Mouse (Mus musculus) midbrain, embryonic 12.5 days (tissue): Measurements from ENCODE around the gene Kif5c. TPM values are rescaled to one million over a fixed set of nuclear protein-coding genes. Genes with fewer than 3 reads are reported as not detected.

Experiments
- ATAC-seq: fragments of 200-750 bp; cut with Nextera tagmentation; 2 replicates; pipeline ENCODE4 v1.8.0; 2017; ENCODE audit warnings: low read depth, moderate TSS enrichment, moderate library complexity; ENCODE audit not compliant: low FRiP score
- H3K27ac ChIP-seq: fragments of 300-500 bp; sonication (generic); replicated peaks from 2 replicates; pipeline ENCODE4 v1.5.1; 2016; ENCODE audit warnings: mild to moderate bottlenecking
- H3K27me3 ChIP-seq: fragments of 300-500 bp; sonication (generic); 2 replicates; pipeline ENCODE4 v1.6.1; 2016; ENCODE audit warnings: mild to moderate bottlenecking
- H3K36me3 ChIP-seq: fragments of 300-500 bp; sonication (generic); 2 replicates; pipeline ENCODE4 v1.6.1; 2016
- H3K4me1 ChIP-seq: fragments of 300-500 bp; sonication (generic); 2 replicates; pipeline ENCODE4 v1.6.1; 2016
- H3K4me2 ChIP-seq: fragments of 300-500 bp; sonication (generic); replicated peaks from 2 replicates; pipeline ENCODE4 v1.6.1; 2016; ENCODE audit warnings: mild to moderate bottlenecking, moderate library complexity
- H3K4me3 ChIP-seq: fragments of 300-500 bp; sonication (generic); 2 replicates; pipeline ENCODE4 v1.5.1; 2016; ENCODE audit warnings: mild to moderate bottlenecking
- H3K9ac ChIP-seq: fragments of 300-500 bp; sonication (generic); replicated peaks from 2 replicates; pipeline ENCODE4 v1.6.1; 2016; ENCODE audit warnings: mild to moderate bottlenecking, moderate library complexity
- H3K9me3 ChIP-seq: fragments of 300-500 bp; sonication (generic); 2 replicates; pipeline ENCODE4 v1.6.1; 2016; ENCODE audit warnings: mild to moderate bottlenecking
- WGBS: fragments of 180-500 bp; shearing (Covaris S2); methylation state at CpG from one replicate; pipeline ENCODE4 v1.1.7; 2016; 5-methylcytosine and 5-hydroxymethylcytosine counted together
- polyA plus RNA-seq: library from polyadenylated mRNA; unstranded; fragments of >200 nt; fragmentation: Nextera tagmentation; extraction: Ambion mirVana; gene quantifications from 2 replicates; pipeline ENCODE4 v1.2.1, GENCODE M21; 2016

Kif5c gene
- polyA plus RNA-seq, 1 experiment from 2014 or later, result 131 TPM

DNA sequence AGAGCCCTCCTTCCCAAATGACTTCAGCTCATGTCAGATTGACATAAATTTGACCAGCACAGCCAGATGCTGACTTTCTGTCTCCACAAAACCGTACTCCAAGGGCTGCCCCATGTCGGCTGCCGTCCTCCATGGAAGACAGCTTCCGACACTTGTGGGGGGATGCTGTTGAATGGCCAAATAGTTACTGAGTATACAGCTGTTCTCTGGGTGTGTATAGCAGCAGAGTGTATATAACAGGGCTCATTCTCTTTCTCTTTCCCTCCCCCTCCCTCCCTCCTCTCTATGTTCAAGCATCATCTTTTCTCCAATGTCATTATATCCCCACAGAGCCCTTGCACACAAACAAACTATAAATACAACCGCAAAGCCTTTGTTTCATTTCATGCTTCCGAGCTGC, 124.7 kb downstream of the Kif5c start:
- Histone ChIP-seq H3K27ac (no peak overlapping the region), H3K4me3 (no peak overlapping the region), H3K4me1 (peaks cover 23% of the 10 kb centered on the region), H3K9ac (no peak overlapping the region), H3K27me3 (no peaks in the 10 kb centered on the region), H3K36me3 (peaks cover 76% of the 10 kb centered on the region), H3K9me3 (no peaks in the 10 kb centered on the region), H3K4me2 (no peak overlapping the region)
- no peak for ATAC-seq
- 75% methylated on average over 6 of the region's 6 CpGs for WGBS

GRCm38 (mm10) chr2:49744251-49745093, 125.4 kb downstream of the Kif5c start:
- peak overlapping the region; percentile 35; the same call in 1 of the 2 replicates for H3K27ac ChIP-seq
- peaks cover 23% of the 10 kb centered on the region for H3K4me1 ChIP-seq
- peaks cover 76% of the 10 kb centered on the region for H3K36me3 ChIP-seq
- H3K9me3 ChIP-seq, result no peaks in the 10 kb centered on the region
- no peaks in the 10 kb centered on the region for H3K27me3 ChIP-seq
- 60% methylated on average over 11 of the region's 11 CpGs for WGBS
- no peak overlapping the region for H3K4me3 ChIP-seq
- no peak overlapping the region for H3K4me2 ChIP-seq
- ATAC-seq, result no peak
- no peak overlapping the region for H3K9ac ChIP-seq

GRCm38 (mm10) chr2:49745094-49745781, 126.1 kb downstream of the Kif5c start:
- Histone ChIP-seq H3K27me3 (no peaks in the 10 kb centered on the region), H3K4me1 (peaks cover 23% of the 10 kb centered on the region), H3K9ac (no peak overlapping the region), H3K36me3 (peaks cover 83% of the 10 kb centered on the region), H3K9me3 (no peaks in the 10 kb centered on the region), H3K27ac (no peak overlapping the region), H3K4me3 (no peak overlapping the region), H3K4me2 (no peak overlapping the region)
- WGBS, result 80% methylated on average over 14 of the region's 14 CpGs
- no peak for ATAC-seq

DNA sequence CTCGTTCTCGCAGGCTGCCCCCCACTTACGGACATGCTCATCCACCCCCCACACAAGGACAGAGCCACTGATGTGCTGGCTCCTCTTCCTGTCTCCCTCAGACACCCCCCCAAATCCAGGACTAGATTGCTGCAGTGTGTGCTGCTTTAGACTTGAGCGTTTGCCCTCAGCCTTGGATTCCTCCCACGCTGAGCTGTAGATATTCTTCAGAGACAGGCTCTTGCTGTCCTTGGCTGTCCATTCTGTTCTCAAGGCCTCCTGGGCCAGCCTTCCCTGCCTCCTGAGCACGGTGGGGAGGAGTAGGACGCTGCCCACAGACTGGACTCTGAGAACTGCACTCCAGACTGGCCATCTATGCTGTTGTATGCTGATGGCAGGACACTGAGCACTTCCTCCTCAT, 127.8 kb downstream of the Kif5c start:
- Histone ChIP-seq H3K4me1 (peaks cover 17% of the 10 kb centered on the region; the same call in 1 of the 2 replicates), H3K9ac (no peak overlapping the region), H3K4me2 (no peak overlapping the region), H3K9me3 (no peaks in the 10 kb centered on the region), H3K36me3 (peaks cover 87% of the 10 kb centered on the region), H3K27me3 (no peaks in the 10 kb centered on the region), H3K27ac (no peak overlapping the region), H3K4me3 (no peak overlapping the region)
- WGBS, result 89% methylated on average over 7 of the region's 7 CpGs
- ATAC-seq, result no peak

DNA sequence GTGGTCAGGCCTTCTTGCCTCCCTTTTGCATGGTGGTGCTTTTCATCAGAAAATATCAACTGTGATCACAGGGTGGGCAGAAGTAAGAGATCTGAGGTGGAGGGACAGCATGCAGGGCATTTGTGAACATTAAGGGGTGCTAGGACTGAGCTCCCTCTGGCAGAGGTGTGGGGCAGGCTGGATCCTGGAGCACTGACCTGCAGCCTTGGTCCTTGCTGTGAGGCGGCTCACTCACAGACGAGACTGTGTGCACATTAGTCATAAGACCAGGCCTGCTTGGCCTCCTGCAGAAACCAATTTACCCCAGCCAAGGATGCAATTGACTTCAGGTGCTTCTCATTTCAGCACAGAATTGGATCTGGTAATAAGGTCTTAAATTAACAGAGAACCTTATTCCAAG, 128.6 kb downstream of the Kif5c start:
- no peak for ATAC-seq
- 83% methylated on average over 2 of the region's 2 CpGs for WGBS
- H3K4me3 ChIP-seq, result no peak overlapping the region
- no peaks in the 10 kb centered on the region for H3K27me3 ChIP-seq
- H3K9ac ChIP-seq, result no peak overlapping the region
- H3K4me2 ChIP-seq, result no peak overlapping the region
- peaks cover 90% of the 10 kb centered on the region for H3K36me3 ChIP-seq
- no peak overlapping the region for H3K27ac ChIP-seq
- no peaks in the 10 kb centered on the region for H3K9me3 ChIP-seq
- H3K4me1 ChIP-seq, result peaks cover 12% of the 10 kb centered on the region; the same call in 1 of the 2 replicates

DNA sequence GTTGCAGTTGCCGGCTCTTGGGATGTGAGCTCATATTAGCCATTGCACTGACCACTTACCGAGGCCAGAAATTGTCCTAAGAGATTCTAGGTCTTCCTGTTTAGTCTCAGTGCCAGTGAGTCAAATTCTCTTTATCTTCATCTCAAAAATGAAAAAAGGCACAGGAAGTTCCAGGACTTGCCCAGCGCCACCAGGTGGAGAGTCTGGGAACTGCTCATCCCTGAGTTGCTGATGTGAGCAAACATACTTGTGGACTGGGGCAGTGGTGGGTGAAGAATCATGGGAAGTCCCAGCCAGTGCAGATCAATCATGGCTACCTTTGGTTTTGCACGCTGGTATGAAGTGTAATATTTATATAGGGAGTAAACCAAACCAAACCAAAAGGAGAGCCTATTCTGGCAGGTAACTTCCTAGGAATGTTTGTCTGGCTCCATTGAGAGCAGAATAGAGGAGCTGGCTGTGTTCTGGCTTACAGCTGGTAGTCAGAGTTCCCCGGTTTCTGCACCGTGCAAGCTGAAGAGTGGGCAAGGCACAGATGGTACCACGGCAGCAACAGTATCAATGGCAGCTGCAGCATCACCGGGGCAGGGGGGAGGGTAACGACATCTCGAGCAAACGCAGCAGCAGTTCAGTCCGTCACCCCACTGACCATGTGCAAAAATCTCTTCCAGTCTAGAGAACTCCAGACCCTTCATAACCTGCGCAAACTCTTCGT, 129.7 kb downstream of the Kif5c start:
- peaks cover 94% of the 10 kb centered on the region for H3K36me3 ChIP-seq
- ATAC-seq, result no peak

GRCm38 (mm10) chr2:49749730-49750576, 130.9 kb downstream of the Kif5c start:
- Histone ChIP-seq H3K9me3 (no peaks in the 10 kb centered on the region), H3K4me2 (no peak overlapping the region), H3K36me3 (peaks cover 90% of the 10 kb centered on the region), H3K4me1 (no peaks in the 10 kb centered on the region), H3K9ac (no peak overlapping the region), H3K27ac (no peak overlapping the region), H3K27me3 (no peaks in the 10 kb centered on the region), H3K4me3 (no peak overlapping the region)
- WGBS, result 90% methylated on average over 11 of the region's 11 CpGs
- no peak for ATAC-seq

More for the DNA sequence above, 129.7 kb downstream of the Kif5c start:
- 88% methylated on average over 14 of the region's 14 CpGs for WGBS
- Histone ChIP-seq H3K9ac (no peak overlapping the region), H3K4me1 (0 out of 2 replicates have a peak, but pooled peaks cover 4% of the 10 kb centered on the region), H3K9me3 (no peaks in the 10 kb centered on the region), H3K4me2 (no peak overlapping the region), H3K4me3 (no peak overlapping the region), H3K27ac (no peak overlapping the region), H3K27me3 (no peaks in the 10 kb centered on the region)

GRCm38 (mm10) chr2:49751544-49752210, 132.6 kb downstream of the Kif5c start:
- H3K27me3 ChIP-seq, result no peaks in the 10 kb centered on the region
- no peak for ATAC-seq
- H3K4me3 ChIP-seq, result no peak overlapping the region
- no peak overlapping the region for H3K9ac ChIP-seq
- peaks cover 81% of the 10 kb centered on the region for H3K36me3 ChIP-seq
- no peaks in the 10 kb centered on the region for H3K9me3 ChIP-seq
- WGBS, result 81% methylated on average over 10 of the region's 10 CpGs
- H3K4me2 ChIP-seq, result no peak overlapping the region
- H3K4me1 ChIP-seq, result 0 out of 2 replicates have a peak, but pooled peaks cover 3% of the 10 kb centered on the region
- H3K27ac ChIP-seq, result no peak overlapping the region

- Histone ChIP-seq H3K4me3 (no peak overlapping the region), H3K27ac (no peak overlapping the region), H3K9ac (no peak overlapping the region), H3K4me1 (0 out of 2 replicates have a peak, but pooled peaks cover 3% of the 10 kb centered on the region), H3K36me3 (peaks cover 81% of the 10 kb centered on the region), H3K9me3 (no peaks in the 10 kb centered on the region), H3K4me2 (no peak overlapping the region), H3K27me3 (no peaks in the 10 kb centered on the region)
- ATAC-seq, result no peak
- 91% methylated on average over 8 of the region's 8 CpGs for WGBS
Observed at GRCm38 (mm10) chr2:49752211-49752607, 133.1 kb downstream of the Kif5c start.

GRCm38 (mm10) chr2:49753062-49753461, 134.0 kb downstream of the Kif5c start:
- Histone ChIP-seq H3K9me3 (no peaks in the 10 kb centered on the region), H3K36me3 (peaks cover 82% of the 10 kb centered on the region), H3K27ac (no peak overlapping the region), H3K4me2 (no peak overlapping the region), H3K4me3 (no peak overlapping the region), H3K27me3 (no peaks in the 10 kb centered on the region), H3K4me1 (0 out of 2 replicates have a peak, but pooled peaks cover 3% of the 10 kb centered on the region), H3K9ac (no peak overlapping the region)
- no peak for ATAC-seq
- 94% methylated on average over 3 of the region's 3 CpGs for WGBS

GRCm38 (mm10) chr2:49755054-49755453, 136.0 kb downstream of the Kif5c start:
- Histone ChIP-seq H3K36me3 (peaks cover 85% of the 10 kb centered on the region), H3K4me2 (no peak overlapping the region), H3K4me3 (no peak overlapping the region), H3K27ac (no peak overlapping the region), H3K4me1 (0 out of 2 replicates have a peak, but pooled peaks cover 3% of the 10 kb centered on the region), H3K9me3 (no peaks in the 10 kb centered on the region), H3K9ac (no peak overlapping the region), H3K27me3 (no peaks in the 10 kb centered on the region)
- peak; percentile 79; the same call in 1 of the 2 replicates for ATAC-seq
- 55% methylated on average over 2 of the region's 2 CpGs for WGBS
